ENCODE assay signal across 11 mouse cellular contexts in the genomic region with DNA sequence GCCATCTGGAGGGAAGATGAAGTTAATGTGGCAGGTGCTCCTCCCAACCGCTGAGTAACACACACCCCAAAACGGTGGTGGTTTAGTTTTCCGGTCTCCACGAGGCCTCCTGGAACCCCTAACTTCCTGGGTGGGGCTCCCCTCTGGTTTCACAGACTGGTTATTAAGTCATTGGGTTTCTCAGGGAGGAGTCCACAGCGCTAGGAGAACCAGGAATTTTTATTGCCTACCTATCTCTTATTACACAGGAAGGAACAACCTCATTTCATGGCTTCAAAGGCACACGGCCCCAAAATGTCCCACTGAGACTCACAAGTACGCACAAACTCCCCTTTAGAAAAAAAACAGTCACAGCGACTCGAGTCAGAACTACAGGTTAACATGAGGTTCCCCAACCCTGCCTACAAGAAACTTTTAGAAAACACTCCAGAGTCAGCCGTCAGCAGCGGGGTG. TPM values are rescaled to one million over a fixed set of nuclear protein-coding genes. Genes with fewer than 3 reads are reported as not detected.
DNase-seq lines count a peak whose midpoint lies in the region; ATAC-seq and TF ChIP-seq lines count a peak whose summit lies in the region.
"Had no signal": no experiment of that assay in that cellular context is flagged by ENCODE, and none has a peak within 500 bp of the region (broad histone marks: within the 10 kb centered on the region; RNA-seq: fewer than 3 reads in every experiment).

No protein-coding gene starts in this region.

- 0 out of 2 replicates have a peak overlapping the region, but pooled peaks have one; percentile 13 for H3K9ac ChIP-seq in heart, embryonic 14.5 days (ENCODE audit: low read length)
- H3K9ac ChIP-seq in limb, embryonic 14.5 days (ENCODE audit: low read depth, low read length, severe bottlenecking) = no peak overlapping the region
- H3K9ac ChIP-seq in forebrain, embryonic 16.5 days (replicated peaks; ENCODE audit: low read depth, low read length) = no peak overlapping the region
- H3K9ac ChIP-seq: lung, embryonic 14.5 days had no signal

- H3K27me3 ChIP-seq in heart, embryonic 14.5 days (ENCODE audit: control insufficient read depth, insufficient read depth, low read length) = no peaks in the 10 kb centered on the region
- H3K27me3 ChIP-seq in limb, embryonic 14.5 days (ENCODE audit: control insufficient read depth, insufficient read depth, low read length) = no peaks in the 10 kb centered on the region
- H3K27me3 ChIP-seq in forebrain, embryonic 16.5 days (replicated peaks; ENCODE audit: control insufficient read depth, insufficient read depth, low read length) = no peaks in the 10 kb centered on the region
- H3K27me3 ChIP-seq: Patski had no signal

- no peak for DNase-seq in heart, adult 8-10 months (ENCODE audit: low spot score)
- DNase-seq in urinary bladder, adult 2 months (ENCODE audit: low spot score) = peak; percentile 15
- no peak for DNase-seq in urinary bladder, postnatal 36 days (ENCODE audit: low spot score in 2 of 2)
- DNase-seq in limb, embryonic 14.5 days (ENCODE audit: low spot score) = peak; percentile 44
- peak; percentile 72 for DNase-seq in thymus, postnatal 4 days
- no peak for DNase-seq in cerebellum, adult 9-11 months
- DNase-seq: heart, postnatal 14 days had no signal

- TF ChIP-seq POLR2A in limb, embryonic 14.5 days (IDR thresholded peaks at IDR 0.05; ENCODE audit: borderline replicate concordance, extremely low read depth, insufficient read depth, insufficient read length) = no peak

- no peak for ATAC-seq in heart, embryonic 14.5 days (ENCODE audit: insufficient number of reproducible peaks, insufficient read depth, low FRiP score, low read depth)
- ATAC-seq in limb, embryonic 14.5 days (ENCODE audit: low FRiP score, low read depth) = no peak
- no peak for ATAC-seq in forebrain, embryonic 16.5 days
- ATAC-seq: Patski had no signal

- H3K4me1 ChIP-seq in heart, embryonic 14.5 days (ENCODE audit: control insufficient read depth in 2 of 2, insufficient read depth in 2 of 2, low read length in 2 of 2) = peaks cover 46 to 55% of the 10 kb centered on the region in 2 experiments
- H3K4me1 ChIP-seq in limb, embryonic 14.5 days (ENCODE audit: control insufficient read depth, insufficient read depth, low read length) = peaks cover 34% of the 10 kb centered on the region
- peaks cover 39% of the 10 kb centered on the region for H3K4me1 ChIP-seq in forebrain, embryonic 16.5 days (replicated peaks; ENCODE audit: control insufficient read depth, insufficient read depth, low read length)

- no peaks in the 10 kb centered on the region for H3K9me3 ChIP-seq in heart, embryonic 14.5 days (ENCODE audit: control insufficient read depth, low read length)
- H3K9me3 ChIP-seq in limb, embryonic 14.5 days (ENCODE audit: control insufficient read depth, low read length) = no peaks in the 10 kb centered on the region
- no peaks in the 10 kb centered on the region for H3K9me3 ChIP-seq in forebrain, embryonic 16.5 days (ENCODE audit: control insufficient read depth, low read length)

- WGBS in heart, embryonic 14.5 days = 81% methylated on average over 11 of the region's 11 CpGs
- WGBS in limb, embryonic 14.5 days = 15% methylated on average over 11 of the region's 11 CpGs
- 80% methylated on average over 11 of the region's 11 CpGs for WGBS in forebrain, embryonic 16.5 days

- H3K27ac ChIP-seq in heart, embryonic 14.5 days (replicated peaks in 1 of 2; ENCODE audit: control insufficient read depth in 1 of 2, insufficient read depth in 1 of 2, low read depth in 2 of 2, low read length in 2 of 2) = 0 out of 4 replicates have a peak overlapping the region, but pooled peaks of 1 of the 2 experiments have one; percentile 1
- no peak overlapping the region for H3K27ac ChIP-seq in limb, embryonic 14.5 days (replicated peaks; ENCODE audit: low read depth, low read length)
- no peak overlapping the region for H3K27ac ChIP-seq in forebrain, embryonic 16.5 days (ENCODE audit: low read length)

- peaks cover 74% of the 10 kb centered on the region for H3K36me3 ChIP-seq in heart, embryonic 14.5 days (ENCODE audit: control insufficient read depth, insufficient read depth, low read length)
- peaks cover 44% of the 10 kb centered on the region for H3K36me3 ChIP-seq in limb, embryonic 14.5 days (ENCODE audit: control insufficient read depth, insufficient read depth, low read length)
- peaks cover 6% of the 10 kb centered on the region for H3K36me3 ChIP-seq in forebrain, embryonic 16.5 days (ENCODE audit: control insufficient read depth, insufficient read depth)

- H3K4me2 ChIP-seq in heart, embryonic 14.5 days (ENCODE audit: low read length) = no peak overlapping the region
- no peak overlapping the region for H3K4me2 ChIP-seq in limb, embryonic 14.5 days (replicated peaks; ENCODE audit: low read depth, low read length, severe bottlenecking)
- no peak overlapping the region for H3K4me2 ChIP-seq in forebrain, embryonic 16.5 days (ENCODE audit: low read length)
- H3K4me2 ChIP-seq: lung, embryonic 14.5 days had no signal

- H3K4me3 ChIP-seq in heart, embryonic 14.5 days (ENCODE audit: control insufficient read depth in 1 of 2, insufficient read depth in 1 of 2, low read depth in 1 of 2, low read length in 2 of 2) = no peak overlapping the region
- no peak overlapping the region for H3K4me3 ChIP-seq in limb, embryonic 14.5 days (replicated peaks; ENCODE audit: low read length)
- no peak overlapping the region for H3K4me3 ChIP-seq in forebrain, embryonic 16.5 days (replicated peaks; ENCODE audit: low read length)

RNA-seq across cellular contexts. Expression of gene Ezr, which starts 38.8 kb away (rescaled TPM):
- polyA plus RNA-seq in heart, embryonic 14.5 days (2014; fragmentation: Nextera tagmentation; extraction: Ambion mirVana) = 102 and 115 TPM in 2 replicates
- 10 to 100 TPM; 29.1 to 38.7 (median 33.9) TPM for total RNA-seq in heart, adult 8-10 months (2022)
- 104 and 106 TPM in 2 replicates for polyA plus RNA-seq in urinary bladder, adult 2 months (2012; rRNA removed)
- polyA plus RNA-seq in limb, embryonic 14.5 days (2012; rRNA removed) = 26.5 and 39.2 TPM in 2 replicates
- polyA plus RNA-seq in limb, embryonic 14.5 days (2014; fragmentation: Nextera tagmentation; extraction: Ambion mirVana) = 67.2 and 71.3 TPM in 2 replicates
- 100 and 127 TPM in 2 replicates for polyA plus RNA-seq in forebrain, embryonic 16.5 days (2015; fragmentation: Nextera tagmentation; extraction: Ambion mirVana)

Comparison
In these comparisons a context has a peak if more than half of its experiments do, and no peak if none do; other contexts are left out.
1. DNase-seq: peak in urinary bladder, adult 2 months (single experiment), limb, embryonic 14.5 days (single experiment) and thymus, postnatal 4 days (single experiment); none in heart, adult 8-10 months (single experiment), urinary bladder, postnatal 36 days (0 of 2) and cerebellum, adult 9-11 months (single experiment).